Mouse (Mus musculus) cerebellum, postnatal 36 days (tissue): ENCODE measurements around the gene Tmod3.
"Not testable (repeated sequence)": the region's sequence is repeated elsewhere in the genome, so short reads cannot be mapped to it uniquely, and the experiment has no call there.

Experiments used
- DNase-seq, 2 experiments: peaks; one replicate each; pipeline ENCODE4 v3.0.0; 2021 to 2022; ENCODE audit warnings: mixed read lengths in 2 of 2

The Tmod3 gene

DNA sequence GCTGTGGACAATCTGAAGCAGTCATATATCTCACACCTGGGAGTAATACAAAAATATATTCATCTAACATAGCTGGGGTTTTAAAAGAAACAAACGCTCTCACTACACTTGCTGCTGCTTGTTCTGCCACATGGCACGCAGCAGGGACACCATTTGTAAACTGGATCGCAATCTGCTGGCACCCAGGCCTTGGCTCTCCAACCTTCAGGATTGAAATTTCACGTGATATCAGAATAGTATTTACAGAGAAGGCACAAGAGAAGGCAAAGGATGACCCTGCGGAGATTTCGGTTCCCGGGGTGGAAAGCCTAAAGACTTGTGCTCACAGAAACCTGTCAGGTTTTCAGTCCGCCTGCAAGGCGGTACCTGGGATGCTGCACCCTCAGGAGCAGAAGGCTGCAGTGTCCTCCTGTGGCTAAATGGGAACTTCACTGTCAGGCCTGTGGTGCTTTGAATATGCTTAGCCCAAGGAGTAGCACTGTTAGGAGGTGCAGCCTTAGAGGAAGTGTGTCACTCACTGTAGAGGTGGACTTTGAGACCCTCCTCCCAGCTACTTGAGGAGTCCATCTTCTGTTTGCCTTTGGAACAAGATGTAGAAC, 65.0 kb downstream of the Tmod3 start:
- peak; percentile 72 to 74 for DNase-seq

DNA sequence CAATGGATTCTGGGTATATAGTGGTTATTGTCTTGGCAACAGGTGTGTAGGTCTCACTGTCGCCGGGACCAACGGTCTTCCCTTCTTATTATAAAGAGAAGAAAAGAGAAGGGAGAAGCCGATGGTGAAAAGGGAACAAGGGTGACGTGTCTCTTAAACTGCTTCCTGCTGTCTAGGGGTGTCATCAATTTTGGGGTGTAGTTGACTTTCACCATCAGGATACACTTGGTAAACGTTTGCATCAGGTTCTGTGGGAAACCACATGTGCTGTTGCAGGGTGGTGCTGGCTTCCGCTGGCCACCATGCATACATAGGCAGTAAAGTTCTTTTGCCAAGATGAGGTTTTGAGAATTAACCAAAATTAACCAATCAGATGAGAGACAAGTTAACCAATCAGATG, 71.2 kb downstream of the Tmod3 start:
- DNase-seq, result not testable (repeated sequence)

DNA sequence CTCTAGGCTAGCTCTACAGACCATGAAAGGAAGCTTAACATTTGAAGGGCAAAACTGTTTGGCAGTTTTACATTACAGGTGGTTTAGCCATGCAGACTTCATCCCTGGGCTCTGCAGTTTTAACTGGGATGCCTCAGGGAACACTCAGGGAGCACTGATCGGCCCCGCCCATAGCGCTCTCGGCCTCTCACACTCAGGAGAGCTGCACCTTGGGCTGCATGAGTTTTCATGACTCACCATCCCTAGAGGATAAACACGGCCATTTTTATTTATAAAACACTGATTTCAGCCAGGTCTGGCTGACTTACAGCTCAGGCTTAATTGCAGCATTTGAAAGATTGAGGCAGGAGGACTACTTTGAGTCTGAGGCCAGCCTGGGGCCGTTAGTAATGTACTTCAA, 74.2 kb downstream of the Tmod3 start:
- no peak for DNase-seq

DNA sequence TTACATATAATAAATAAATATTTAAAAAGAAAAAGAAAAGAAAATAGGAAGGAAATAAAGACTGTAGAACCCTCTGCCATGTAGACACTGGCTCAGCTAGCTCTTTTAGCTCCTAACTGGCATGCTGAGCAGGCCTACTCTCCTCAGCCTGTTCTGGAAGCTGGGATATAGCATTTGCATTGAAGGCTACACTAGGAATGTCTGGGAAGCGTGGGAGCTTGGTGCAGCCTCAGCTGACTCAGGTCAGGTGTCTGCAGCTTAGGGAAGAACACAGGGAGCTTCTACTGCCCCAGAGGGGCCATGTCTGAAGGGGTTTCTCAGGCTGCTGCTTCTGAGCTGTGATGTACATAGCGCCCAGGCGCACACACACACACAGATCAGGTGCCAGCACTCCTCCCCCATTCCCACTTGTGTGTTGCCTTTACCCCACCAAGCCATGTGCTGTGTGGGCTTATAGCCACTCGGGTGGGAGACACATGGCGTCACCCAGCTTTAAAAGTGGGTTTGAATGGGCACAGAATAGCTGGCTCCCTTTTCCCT, 78.9 kb downstream of the Tmod3 start:
- no peak for DNase-seq

DNA sequence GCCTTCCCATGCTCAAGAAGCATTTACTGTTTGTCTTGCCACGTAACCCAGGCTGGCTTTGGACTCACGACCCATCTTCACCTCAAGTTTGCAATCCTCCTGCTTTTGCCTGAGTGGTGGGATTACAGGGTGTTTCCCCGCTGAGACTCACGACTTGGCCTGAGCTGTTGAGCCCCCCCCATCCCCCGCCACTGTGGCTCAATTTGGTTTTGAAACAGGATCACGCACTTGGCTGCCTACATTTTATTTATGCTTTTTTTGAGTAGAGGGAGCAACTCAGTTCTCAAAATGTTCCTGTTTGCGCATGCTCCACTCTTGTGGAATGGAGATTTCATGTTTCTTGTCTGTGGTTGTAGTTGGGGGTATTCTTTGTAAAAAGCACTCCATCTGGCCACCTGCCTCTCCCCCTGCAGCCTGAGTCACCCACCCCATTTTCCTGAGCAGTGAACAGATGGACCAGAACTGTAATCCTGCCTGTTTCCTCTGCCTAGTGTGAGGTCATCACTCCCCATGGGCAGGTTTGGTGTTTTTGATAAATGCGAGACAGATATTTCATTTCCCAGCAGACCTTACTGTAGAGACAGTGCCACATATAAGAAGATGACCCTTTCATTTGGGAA, 80.2 kb downstream of the Tmod3 start:
- peak; percentile 70 to 73 for DNase-seq

DNA sequence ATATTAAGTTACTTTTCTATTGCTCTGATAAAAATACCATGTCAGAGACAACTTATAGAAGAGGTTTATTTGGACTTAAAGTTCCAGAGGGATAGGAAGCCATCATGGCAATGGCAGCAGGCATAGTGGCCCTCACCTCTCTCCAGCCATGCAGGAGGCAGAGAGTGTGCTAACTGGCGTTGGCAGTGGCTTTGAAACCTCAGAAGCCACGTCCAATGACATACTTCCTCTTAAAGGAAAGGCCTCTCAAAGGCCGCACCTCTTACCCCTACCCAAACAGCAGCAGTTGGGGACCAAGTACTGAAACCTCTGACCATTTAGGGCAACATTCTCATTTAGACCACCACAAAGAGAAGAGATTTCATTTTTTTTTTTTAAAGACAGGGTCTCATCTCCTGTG, 82.2 kb downstream of the Tmod3 start:
- DNase-seq, result no peak

DNA sequence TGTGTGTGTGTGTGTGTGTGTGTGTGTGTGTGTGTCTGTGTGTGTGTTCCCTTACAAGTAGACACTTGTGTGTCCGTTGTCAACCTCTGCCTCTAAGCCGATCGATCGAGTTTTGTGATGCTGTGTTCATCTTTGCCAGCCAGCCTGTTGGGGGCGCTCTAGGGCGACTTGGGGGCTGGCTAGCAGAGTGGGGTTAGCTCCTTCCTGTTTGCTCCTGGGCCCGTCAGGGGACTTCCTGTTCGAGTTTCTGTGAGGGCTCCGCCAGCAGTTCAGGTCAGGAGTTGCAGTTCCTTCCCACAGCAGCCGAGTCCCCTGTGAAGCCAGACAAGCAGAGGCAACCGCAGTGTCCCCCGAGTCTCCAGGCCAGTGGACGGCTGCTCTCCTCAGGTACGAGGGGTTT, 91.2 kb downstream of the Tmod3 start:
- DNase-seq, result no peak

DNA sequence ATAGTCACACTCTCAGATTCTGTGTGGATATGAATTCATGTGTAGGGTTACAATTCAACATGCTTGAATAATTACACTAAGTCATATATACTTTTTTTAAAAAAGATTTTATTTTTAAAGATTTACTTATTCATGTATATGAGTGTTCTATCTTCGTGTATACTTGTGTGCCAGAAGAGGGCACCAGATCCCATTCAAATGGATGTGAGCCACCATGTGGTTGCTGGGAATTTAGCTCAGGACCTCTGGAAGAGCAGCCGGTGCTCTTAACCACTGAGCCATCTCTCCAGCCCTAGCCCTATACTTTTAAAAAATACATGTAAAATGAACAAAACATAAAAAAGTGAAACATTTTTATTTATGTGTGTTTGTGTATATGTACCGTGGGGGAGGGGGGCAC, 91.9 kb downstream of the Tmod3 start:
- no peak for DNase-seq

DNA sequence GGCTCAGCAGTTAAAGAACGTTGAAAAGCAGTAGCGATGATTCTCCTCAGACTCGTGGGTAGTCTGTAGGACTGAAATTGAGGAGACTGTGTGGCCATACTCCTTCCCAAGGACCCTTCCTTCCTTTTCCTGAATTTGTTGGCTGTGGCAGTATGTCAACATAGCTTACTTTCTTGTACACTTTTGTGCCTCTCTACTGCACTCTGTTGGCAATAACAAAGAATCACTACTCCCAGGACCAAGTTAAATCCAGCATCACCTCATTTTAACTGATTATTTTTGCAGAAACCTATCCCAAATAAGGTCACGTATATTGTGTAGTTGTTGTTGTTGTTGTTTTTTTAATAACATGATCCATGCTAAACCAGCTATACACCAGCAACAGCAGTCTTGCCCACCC, 92.8 kb downstream of the Tmod3 start:
- no peak for DNase-seq

DNA sequence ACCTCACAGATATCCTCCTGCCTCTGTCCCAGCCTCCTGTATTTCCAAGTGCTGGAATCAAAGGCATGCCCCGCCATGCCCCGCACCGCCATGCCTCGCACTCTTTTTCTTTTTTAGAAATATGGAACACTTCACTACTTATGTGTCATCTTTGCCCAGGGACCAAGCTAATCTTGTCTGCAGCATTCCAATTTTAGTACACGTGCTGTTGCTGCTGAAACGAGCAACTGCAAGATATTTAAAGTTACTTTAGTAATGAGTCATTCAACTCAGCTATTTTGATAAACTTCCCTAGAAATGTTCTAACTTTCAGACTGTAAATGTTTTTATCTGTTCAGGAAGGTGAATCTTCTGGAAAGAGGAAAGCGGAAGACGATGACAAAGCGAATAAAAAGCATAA, 93.6 kb downstream of the Tmod3 start:
- DNase-seq, result no peak

DNA sequence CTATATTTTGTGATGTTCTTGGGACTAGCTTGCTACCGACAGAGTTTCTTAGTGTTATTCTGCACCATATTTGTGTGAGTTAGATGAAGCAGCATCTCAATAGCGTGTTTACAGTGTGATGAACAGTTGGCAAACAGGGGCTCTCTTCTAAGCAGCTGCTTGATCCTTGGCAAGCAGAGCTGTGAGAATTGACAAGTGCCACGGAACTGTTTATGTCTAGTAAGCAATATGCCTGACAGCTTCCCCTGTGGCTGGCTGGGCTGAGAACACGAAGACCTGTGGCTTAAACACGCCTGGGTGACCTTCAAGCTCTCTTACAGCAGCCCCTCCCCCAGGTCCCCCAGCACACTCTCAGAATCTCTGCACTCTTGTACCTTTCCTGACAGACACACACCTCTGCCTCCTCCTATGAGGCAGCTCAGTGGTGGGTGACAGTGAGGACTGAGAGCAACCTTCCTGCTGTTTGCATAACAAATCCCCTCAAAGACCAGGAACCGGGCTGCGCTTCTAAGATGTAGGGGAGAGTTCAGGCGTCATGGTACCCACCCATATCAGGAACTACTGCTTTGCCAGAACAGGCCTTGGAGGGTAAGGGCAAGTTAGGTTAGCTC, 96.3 kb downstream of the Tmod3 start:
- no peak for DNase-seq

DNA sequence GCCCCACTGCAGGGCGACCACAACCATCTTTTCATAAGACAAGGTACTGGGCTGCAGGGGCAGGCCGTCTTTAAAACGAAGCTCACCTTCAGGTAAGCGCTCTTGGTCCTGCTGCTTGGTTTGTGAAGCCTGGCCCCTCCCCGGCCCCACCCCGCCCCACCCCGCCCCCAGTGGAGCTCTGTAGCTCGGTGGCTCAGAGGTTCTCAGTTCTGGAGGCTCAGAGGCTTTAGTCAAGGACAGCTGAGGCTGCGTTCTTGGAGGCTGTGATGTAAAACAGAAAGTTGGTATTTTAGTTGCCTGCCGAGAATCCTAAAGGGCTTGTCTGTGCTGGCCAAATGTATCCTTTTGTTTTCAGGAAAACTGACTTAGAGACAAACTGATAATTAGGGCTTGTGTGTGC, 103.8 kb downstream of the Tmod3 start:
- no peak for DNase-seq

DNA sequence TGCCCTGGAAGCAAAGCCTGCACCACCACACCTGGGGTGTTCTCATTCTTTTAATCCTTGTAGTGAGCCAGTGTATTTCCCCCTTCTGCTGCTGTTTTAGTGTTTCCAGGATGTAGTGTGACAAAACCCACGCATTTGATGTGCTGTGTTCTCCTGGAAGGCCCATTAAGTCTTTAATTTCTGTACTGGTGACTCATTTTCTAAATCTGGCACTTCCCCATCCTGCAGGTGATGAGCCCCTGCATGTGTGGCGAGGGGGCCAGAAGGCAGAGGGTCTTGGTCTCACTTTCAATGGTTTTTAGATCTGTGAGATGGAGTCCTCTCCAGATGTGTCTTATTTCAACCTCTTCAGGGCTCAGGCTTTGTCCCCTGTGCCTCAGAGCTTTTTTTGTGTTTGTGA, 105.5 kb downstream of the Tmod3 start:
- no peak for DNase-seq

DNA sequence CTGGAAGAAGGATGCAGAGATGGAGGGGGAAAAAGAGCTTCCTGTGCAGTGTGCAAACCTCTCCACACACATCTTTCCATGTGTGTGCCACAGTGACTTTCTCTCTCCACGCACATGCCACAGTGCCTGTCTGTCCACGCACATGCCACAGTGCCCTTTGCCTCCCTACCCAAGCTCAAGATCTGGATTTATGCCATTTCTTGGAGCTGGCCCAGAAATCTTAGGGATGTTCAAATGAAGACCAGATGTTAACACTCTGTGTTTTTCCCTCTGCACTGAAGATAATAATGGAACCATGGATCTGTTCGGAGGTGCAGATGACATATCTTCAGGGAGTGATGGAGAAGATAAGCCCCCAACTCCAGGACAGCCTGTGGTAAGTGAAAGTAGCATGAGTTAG, 111.4 kb downstream of the Tmod3 start:
- no peak for DNase-seq
